In the genomic region with DNA sequence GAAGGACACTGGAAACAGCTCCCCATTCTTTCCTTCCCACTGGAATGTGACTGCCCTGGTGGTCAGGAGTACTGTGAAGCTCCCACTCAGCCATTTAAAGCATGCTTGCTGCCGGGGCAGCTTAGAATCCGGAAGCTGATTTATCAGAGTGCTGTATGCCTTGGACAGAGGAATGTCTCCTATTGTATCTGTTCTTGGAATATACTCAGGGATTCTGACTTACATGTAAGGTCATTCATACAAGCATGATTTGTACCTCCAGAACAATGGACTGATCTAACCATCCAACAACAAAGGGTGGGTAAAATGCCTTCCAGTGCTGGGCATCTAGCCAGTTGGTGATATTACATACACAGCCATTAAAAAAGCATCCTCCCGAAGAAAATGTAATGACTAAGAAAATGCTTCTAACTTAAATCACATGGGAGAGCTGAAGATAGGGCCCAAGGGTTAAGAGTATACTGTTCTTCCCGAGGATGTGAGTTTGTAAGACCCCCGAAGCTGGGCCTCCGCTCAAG, we compare ENCODE assay signal across 24 mouse cellular contexts. TPM values are rescaled to one million over a fixed set of nuclear protein-coding genes. Genes with fewer than 3 reads are reported as not detected.
DNase-seq lines count a peak whose midpoint lies in the region; ATAC-seq and TF ChIP-seq lines count a peak whose summit lies in the region.
"Had no signal": no experiment of that assay in that cellular context is flagged by ENCODE, and none has a peak within 500 bp of the region (broad histone marks: within the 10 kb centered on the region; RNA-seq: fewer than 3 reads in every experiment).

No protein-coding gene starts in this region.

- WGBS in kidney, adult 2 months, result 63% methylated on average over 6 of the region's 6 CpGs
- 68% methylated on average over 6 of the region's 6 CpGs for WGBS in kidney, embryonic 16.5 days
- 62% methylated on average over 6 of the region's 6 CpGs for whole genome bisulfite sequencing in lung, adult 2 months
- WGBS in limb, embryonic 10.5 days, result 94% methylated on average over 6 of the region's 6 CpGs

- TF ChIP-seq POLR2A in kidney, adult 2 months (IDR thresholded peaks at IDR 0.05; ENCODE audit: low read depth, low read length), result no peak
- TF ChIP-seq POLR2A in lung, adult 2 months (IDR thresholded peaks at IDR 0.05; ENCODE audit: borderline replicate concordance, extremely low read depth, low read depth, low read length), result no peak

- H3K4me3 ChIP-seq in kidney, adult 2 months (ENCODE audit: insufficient read depth, low read depth, low read length), result no peak overlapping the region
- H3K4me3 ChIP-seq in kidney, embryonic 16.5 days (ENCODE audit: low read length), result no peak overlapping the region
- no peak overlapping the region for H3K4me3 ChIP-seq in lung, adult 2 months (replicated peaks; ENCODE audit: extremely low read depth, low read depth, low read length)
- H3K4me3 ChIP-seq in limb, embryonic 10.5 days, result no peak overlapping the region
- H3K4me3 ChIP-seq: embryonic facial prominence, embryonic 15.5 days; forebrain, embryonic 15.5 days; heart, embryonic 10.5 days; hindbrain, embryonic 10.5 days had no signal

- peak; percentile 33 for DNase-seq in kidney, adult 2 months
- peak; percentile 39 for DNase-seq in kidney, postnatal 14 days
- no peak for DNase-seq in kidney, adult 8-10 months
- peak; percentile 31 for DNase-seq in lung, postnatal 10 days
- no peak for DNase-seq in lung, adult 2 months
- DNase-seq in limb, embryonic 10.5 days (ENCODE audit: low spot score), result no peak
- DNase-seq: adrenal gland, adult 8-10 months; adrenal gland, postnatal 36 days; cerebellum, adult 11 months; cerebellum, adult 8-10 months; cerebellum, postnatal 14 days; embryo, embryonic 11 days; gastrocnemius, postnatal 10 days; heart, adult 18-20 months had no signal

- no peak for ATAC-seq in kidney, embryonic 16.5 days (ENCODE audit: low FRiP score, low TSS enrichment)
- ATAC-seq: forebrain, embryonic 15.5 days had no signal

- no peak overlapping the region for H3K9ac ChIP-seq in kidney, embryonic 16.5 days (replicated peaks; ENCODE audit: low read length)
- H3K9ac ChIP-seq: embryonic facial prominence, embryonic 15.5 days; forebrain, embryonic 15.5 days; hindbrain, embryonic 14.5 days had no signal

- no peak overlapping the region for H3K4me2 ChIP-seq in kidney, embryonic 16.5 days (replicated peaks; ENCODE audit: low read depth, low read length)
- H3K4me2 ChIP-seq: embryonic facial prominence, embryonic 15.5 days; forebrain, embryonic 15.5 days; hindbrain, embryonic 14.5 days had no signal

- H3K9me3 ChIP-seq in kidney, embryonic 16.5 days (ENCODE audit: low read length), result no peaks in the 10 kb centered on the region
- H3K9me3 ChIP-seq in limb, embryonic 10.5 days (replicated peaks), result no peaks in the 10 kb centered on the region
- H3K9me3 ChIP-seq: embryonic facial prominence, embryonic 15.5 days; forebrain, embryonic 15.5 days; heart, embryonic 10.5 days; hindbrain, embryonic 10.5 days had no signal

- no peaks in the 10 kb centered on the region for H3K4me1 ChIP-seq in kidney, adult 2 months (ENCODE audit: control insufficient read depth, insufficient read depth, low read length)
- no peaks in the 10 kb centered on the region for H3K4me1 ChIP-seq in kidney, embryonic 16.5 days (ENCODE audit: insufficient read depth, low read length)
- H3K4me1 ChIP-seq in lung, adult 2 months (ENCODE audit: control insufficient read depth, insufficient read depth, low read length), result no peaks in the 10 kb centered on the region
- no peaks in the 10 kb centered on the region for H3K4me1 ChIP-seq in limb, embryonic 10.5 days
- H3K4me1 ChIP-seq: embryonic facial prominence, embryonic 15.5 days; forebrain, embryonic 15.5 days had no signal

- H3K27me3 ChIP-seq in kidney, adult 2 months (replicated peaks; ENCODE audit: control insufficient read depth, insufficient read depth, low read length), result no peaks in the 10 kb centered on the region
- H3K27me3 ChIP-seq in kidney, embryonic 16.5 days (ENCODE audit: insufficient read depth, low read length), result no peaks in the 10 kb centered on the region
- no peaks in the 10 kb centered on the region for H3K27me3 ChIP-seq in limb, embryonic 10.5 days (ENCODE audit: low read depth, poor library complexity, severe bottlenecking)
- H3K27me3 ChIP-seq: CH12.LX; embryonic facial prominence, embryonic 15.5 days; forebrain, embryonic 15.5 days had no signal

- H3K36me3 ChIP-seq in kidney, adult 2 months (ENCODE audit: control insufficient read depth, insufficient read depth, low read length), result no peaks in the 10 kb centered on the region
- no peaks in the 10 kb centered on the region for H3K36me3 ChIP-seq in kidney, embryonic 16.5 days (ENCODE audit: insufficient read depth, low read length)
- H3K36me3 ChIP-seq in limb, embryonic 10.5 days, result no peaks in the 10 kb centered on the region
- H3K36me3 ChIP-seq: embryonic facial prominence, embryonic 15.5 days; forebrain, embryonic 15.5 days; heart, embryonic 10.5 days; hindbrain, embryonic 10.5 days had no signal

- no peak for TF ChIP-seq CTCF in kidney, adult 2 months (conservative IDR thresholded peaks at IDR 0.05; ENCODE audit: insufficient read depth, insufficient read length, low read depth, low read length)
- no peak for TF ChIP-seq CTCF in lung, adult 2 months (IDR thresholded peaks at IDR 0.05; ENCODE audit: insufficient read depth, low read length)

- H3K27ac ChIP-seq in kidney, adult 2 months (ENCODE audit: insufficient read depth, low read depth, low read length), result no peak overlapping the region
- no peak overlapping the region for H3K27ac ChIP-seq in kidney, embryonic 16.5 days (ENCODE audit: low read length)
- no peak overlapping the region for H3K27ac ChIP-seq in limb, embryonic 10.5 days
- H3K27ac ChIP-seq: embryonic facial prominence, embryonic 15.5 days; forebrain, embryonic 15.5 days; heart, embryonic 10.5 days; hindbrain, embryonic 10.5 days; hindbrain, embryonic 14.5 days had no signal

RNA-seq across cellular contexts. Expression of gene Rcvrn, which starts 50.4 kb away (rescaled TPM):
- 0.14 TPM in 1 of 2 replicates, not detected in the other for polyA plus RNA-seq in kidney, adult 2 months (2012; rRNA removed)
- not detected in 2 replicates for polyA plus RNA-seq in kidney, embryonic 16.5 days (2015; fragmentation: Nextera tagmentation; extraction: Ambion mirVana)
- 0.22 TPM in 1 of 2 replicates, not detected in the other for polyA plus RNA-seq in lung, adult 2 months (2012; rRNA removed)
- polyA plus RNA-seq in limb, embryonic 10.5 days (2016; fragmentation: Nextera tagmentation; extraction: Ambion mirVana), result not detected in 2 replicates
- polyA plus RNA-seq: embryonic facial prominence, embryonic 11.5 days; embryonic facial prominence, embryonic 15.5 days; forebrain, embryonic 11.5 days; forebrain, embryonic 15.5 days; heart, embryonic 10.5 days; heart, embryonic 14.5 days; hindbrain, embryonic 10.5 days; hindbrain, embryonic 14.5 days had no signal

Comparison
In these comparisons a context has a peak if more than half of its experiments do, and no peak if none do; other contexts are left out.
1. DNase-seq: peak in kidney, adult 2 months (single experiment), kidney, postnatal 14 days (single experiment) and lung, postnatal 10 days (single experiment); none in kidney, adult 8-10 months (0 of 2), lung, adult 2 months (single experiment) and limb, embryonic 10.5 days (single experiment).